Mouse (Mus musculus) T-helper 2 cell (primary cell): ENCODE results near the gene Prkca.

Experiments
- in situ Hi-C: fragments of 300-600 bp; cut with MboI, MseI; formaldehyde crosslinking; loops from one replicate; pipeline ENCODE4 v1.15.1; 2025; ENCODE audit warnings: high pct_unique_total_duplicates

Prkca gene

DNA sequence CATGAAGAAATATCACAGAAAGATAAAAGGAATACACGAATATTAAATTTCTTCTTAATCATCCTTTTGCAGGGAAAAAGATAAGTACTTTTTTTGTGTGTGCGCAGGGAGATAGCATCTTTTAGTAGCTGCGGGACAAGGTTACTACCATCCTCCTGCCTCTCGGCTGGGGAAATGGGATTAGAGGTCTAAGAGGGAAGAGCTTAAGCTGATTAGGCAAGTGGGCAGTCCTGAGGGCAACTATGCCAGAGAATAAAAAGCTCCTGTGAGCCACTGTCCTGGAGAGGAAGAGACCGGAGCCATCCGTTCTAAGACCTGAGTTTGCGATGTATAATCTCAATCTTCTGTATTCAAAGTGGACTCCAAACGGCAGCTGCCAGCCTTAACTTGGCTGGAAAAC lies 45.8 kb downstream of the Prkca start:
- in situ Hi-C loops, result no loop called here

DNA sequence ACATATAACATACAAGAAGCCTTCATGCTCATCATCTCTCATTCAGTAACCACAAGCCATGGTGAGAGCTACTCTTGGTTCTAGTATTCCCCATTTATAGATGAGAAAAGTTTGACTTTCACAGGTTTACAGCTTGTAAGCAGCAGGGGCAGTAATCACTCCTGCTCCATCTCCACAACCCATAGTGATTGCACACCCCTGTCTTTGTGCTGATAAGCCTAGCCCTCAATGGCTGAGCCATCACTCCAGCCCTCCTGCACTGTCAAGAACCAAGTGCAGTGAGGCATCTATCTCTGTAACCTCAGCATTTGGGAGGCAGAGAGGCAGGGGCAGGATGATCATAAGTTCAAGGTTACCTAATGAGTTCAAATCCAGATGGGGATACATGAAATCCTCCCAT lies 48.4 kb downstream of the Prkca start:
- in situ Hi-C loops, result no loop called here

DNA sequence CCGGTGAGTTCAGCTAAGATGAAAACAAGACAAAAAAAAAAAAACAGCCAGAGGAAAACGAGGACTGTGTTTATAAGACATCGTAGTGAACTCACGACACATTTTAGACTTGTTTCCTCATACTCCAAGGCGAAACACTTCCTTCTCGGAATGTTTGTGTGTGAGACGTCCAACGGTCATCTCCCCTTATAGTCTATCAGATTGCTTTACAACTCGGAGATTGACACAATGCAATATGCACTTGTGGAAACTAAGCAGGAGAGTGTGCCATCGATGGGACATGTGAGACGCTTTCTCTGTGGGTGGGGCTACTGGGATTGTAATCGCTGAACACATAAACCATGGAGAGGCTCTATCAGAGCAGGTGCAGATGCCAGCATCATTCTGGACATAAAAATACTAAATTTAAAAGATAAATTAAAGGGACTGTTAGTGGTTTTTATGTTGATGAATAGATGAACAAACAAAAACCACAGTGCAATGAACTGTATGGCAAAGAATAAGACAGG lies 49.4 kb downstream of the Prkca start:
- in situ Hi-C loops, result no loop called here

DNA sequence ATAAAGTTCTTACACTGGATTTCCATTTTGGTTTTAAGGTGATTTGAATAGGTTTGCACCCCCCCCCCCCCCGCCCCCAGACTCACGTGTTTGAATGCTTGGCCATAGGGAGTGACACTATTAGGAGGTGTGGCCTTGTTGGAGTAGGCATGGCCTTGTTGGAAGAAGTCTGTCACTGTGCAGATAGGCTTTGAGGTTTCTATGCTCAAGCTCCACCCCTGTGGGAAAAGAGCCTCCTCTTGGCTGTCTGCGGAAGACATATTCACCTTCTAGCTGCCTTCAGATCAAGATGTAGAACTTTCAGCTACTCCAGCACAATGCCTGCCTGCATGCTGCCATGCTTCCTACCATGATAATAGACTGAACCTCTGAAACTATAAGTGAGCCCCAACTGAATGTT lies 49.9 kb downstream of the Prkca start:
- in situ Hi-C loops, result no loop called here

DNA sequence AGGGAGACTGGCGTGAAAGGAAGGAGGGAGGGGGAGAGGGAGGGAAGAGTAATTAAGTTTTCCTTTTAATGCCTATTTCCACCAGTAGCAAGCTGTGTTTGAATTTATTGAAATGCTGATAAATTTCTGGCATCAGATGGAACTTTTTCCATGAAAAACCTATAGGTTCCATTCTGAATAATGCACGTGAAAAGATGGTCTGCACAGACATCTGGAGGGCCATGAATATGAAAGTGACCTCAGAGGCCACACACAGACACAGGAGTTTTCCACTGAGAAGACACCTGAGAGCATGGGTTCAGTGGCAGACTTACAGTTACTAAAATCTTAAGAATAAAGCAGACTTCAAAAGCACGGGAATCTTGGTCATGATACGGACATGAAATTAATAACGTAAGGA lies 54.5 kb downstream of the Prkca start:
- in situ Hi-C loops, result loop anchor here (5.0 to 10.0 kb wide), 2 partner anchors 82 to 494 kb away; partner anchors contain the start of gene Cacng4

DNA sequence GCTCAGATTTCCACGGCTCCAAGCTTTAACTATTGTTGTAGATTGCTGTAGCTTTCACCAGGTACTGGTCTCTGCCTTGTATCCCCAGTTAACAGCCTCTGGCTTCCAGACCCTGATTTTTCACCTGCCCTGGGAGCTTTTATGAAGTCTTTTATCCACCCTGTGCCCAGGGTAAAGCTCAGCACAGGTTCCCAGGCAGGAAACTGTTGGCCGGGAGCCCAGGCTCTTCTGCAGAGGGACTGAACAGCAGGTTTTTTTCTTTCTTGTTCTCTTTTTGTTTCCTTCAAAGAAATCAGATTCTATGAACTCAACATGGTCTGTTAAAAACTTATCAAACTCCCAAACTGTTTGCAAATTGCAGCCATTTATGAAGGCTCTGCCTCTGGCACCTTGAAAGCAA lies 56.4 kb downstream of the Prkca start:
- in situ Hi-C loops, result loop anchor here (5.0 to 10.0 kb wide), 2 partner anchors 80 to 493 kb away; partner anchors contain the start of gene Cacng4

DNA sequence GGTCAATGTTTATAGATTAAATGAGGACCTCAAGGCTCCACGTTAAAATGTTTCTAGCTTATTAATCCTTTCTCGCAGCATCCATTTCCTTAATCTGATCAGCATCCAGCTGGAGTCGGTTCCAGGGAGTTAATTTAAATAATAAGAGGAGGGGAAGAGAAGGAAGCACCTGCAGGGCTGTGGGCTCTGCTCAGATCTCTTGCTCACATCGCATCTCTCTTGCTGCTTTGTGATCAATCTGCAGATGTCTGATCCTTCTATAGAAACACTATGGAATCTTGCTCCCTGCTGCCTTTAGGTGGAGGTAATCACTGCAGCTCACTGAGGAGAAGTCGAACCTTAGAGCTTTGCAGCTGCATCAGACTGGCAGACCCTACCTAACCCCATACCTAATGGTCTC lies 58.7 kb downstream of the Prkca start:
- in situ Hi-C loops, result loop anchor here (5.0 to 10.0 kb wide), 2 partner anchors 78 to 490 kb away; partner anchors contain the start of gene Cacng4

DNA sequence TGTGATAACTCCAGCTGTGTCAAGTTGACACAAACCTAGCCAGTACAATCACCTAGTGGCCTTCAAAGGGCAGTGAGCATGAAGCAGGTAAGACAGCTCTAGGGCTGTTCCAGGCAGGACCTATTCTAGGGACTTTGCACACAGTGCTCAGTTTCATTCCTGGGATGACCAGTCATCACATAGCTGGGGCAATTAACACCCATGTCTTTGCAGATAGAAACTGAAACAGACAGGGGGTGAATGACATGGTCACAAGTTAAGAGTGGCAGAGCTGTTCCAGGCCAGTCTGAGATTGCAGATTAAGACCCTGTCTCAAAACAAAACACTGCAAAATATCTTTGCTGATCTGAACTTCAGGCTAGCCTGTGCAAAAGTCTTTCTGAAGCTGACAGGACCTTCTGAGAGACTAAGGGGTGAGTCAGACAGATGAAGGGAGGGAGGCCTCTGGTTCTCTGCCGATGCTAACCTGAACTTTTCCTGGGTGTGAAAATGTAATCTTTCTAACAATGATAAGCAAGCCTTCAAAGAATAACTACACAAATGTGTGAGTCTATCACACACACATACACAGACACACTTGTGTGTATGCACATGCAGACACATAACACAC lies 60.8 kb downstream of the Prkca start:
- in situ Hi-C loops, result loop anchor here (5.0 to 10.0 kb wide), 2 partner anchors 106 to 488 kb away; partner anchors contain the start of gene Cacng4

DNA sequence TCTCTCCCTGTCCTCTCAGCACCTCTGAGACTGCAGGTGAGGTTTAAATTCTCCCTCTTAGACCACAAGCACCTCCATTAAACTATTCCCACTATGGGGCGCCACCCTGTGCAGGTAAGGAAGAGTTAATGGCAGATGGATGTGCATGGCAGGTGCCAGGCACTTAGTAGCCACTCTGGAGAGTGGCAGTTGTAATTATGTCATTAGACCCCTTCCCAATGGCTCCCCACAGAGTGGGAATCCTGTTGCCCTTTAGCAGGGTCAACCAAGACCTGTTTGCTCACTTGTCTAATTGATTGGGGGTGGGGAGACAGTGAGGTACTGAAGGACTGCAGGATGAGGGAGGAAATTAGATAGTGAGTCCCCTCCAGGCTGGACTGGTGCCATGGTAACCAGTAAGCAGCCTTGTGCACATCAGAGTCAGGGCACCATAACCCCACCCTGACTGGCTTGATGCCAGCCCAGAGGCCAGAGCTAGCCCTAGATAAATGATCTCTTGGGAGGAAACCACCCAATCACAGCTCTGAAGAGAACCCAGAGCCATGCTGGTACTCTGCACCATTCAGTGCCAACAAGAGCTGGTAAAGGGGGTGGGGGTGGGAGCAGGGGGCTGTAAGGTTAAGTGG lies 63.9 kb downstream of the Prkca start:
- in situ Hi-C loops, result loop anchor here (5.0 to 10.0 kb wide), 2 partner anchors 103 to 485 kb away; partner anchors contain the start of gene Cacng4

DNA sequence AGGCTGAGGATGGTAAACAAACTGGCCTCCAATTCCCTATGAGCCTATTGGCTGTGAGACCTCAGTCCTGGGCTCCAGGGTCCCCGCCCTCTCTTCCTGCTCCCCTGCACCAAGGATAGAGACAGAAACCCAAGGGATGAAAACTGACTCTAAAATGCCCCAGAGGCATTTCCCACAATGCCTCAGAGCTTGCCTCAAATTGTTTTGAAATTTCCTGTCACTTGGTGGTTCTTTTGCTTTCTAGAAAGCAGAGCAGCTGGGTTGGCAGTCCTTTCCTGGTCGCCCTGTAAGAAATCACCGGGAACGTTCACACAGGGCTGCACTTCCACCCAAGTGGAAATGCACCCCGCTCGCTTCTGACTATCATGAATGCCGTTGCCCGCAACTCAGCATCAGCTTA lies 66.6 kb downstream of the Prkca start:
- in situ Hi-C loops, result no loop called here

DNA sequence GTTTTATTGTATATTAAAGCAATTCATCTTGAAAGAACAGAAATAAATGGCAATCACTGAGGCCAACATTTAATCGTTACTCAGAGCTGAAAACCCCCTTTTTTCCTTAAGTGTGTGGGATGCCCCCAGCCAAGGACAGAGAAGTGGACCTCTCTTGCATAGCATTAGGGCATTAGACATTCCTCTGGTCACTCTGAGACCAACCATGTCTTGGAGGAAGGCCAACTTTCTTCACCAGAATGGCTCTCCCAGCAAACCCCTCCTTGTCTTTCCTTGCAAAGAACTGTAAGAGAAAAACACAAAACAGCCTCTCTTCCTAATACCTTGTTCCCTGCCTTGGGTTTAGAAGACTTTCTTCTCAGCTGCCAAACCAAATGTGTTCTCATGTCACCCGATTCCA lies 67.6 kb downstream of the Prkca start:
- in situ Hi-C loops, result no loop called here

DNA sequence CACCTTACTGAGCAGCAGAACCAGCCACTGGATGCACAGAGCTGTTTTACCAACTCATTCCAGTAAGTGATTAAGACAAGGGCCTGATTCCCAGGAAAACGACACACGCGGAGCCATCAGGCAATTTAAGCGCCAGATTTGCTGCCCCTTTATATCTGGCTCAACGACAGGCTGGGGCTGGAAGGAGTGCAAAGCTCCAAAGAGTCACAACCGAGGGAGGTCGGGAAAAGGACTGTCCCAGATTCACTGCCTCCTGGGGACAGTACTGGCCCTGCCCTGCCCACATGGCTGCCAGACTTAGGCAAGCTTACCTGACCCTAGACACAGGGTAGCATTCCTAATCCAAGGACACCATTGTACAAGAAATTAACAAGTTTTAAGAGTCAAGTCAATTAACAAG lies 69.7 kb downstream of the Prkca start:
- in situ Hi-C loops, result no loop called here

DNA sequence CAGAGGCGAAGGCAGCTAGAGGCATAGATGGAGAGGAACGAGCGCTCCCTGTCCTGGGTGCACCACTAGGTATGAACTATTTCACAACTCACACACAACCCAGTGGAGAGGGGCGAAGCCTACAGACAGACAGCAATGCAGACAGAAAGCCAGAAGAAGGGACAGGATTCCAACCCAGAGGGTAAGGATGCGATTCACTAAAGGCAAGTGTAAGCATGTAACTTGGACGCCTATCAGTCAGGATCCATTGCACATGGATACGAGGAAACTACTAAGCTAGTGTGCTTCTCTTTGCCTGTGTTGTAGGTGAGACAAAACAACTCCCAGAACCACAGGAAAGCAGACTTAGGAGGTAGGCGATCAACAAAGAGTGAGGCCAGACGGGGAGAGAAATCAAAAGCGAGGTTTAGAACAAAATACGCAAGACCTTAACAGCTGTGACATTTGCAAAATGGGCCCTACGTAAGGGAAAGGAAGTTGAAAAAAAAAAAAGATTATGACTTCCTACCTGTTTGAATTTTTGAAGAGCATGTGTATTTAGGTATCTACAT lies 70.2 kb downstream of the Prkca start:
- in situ Hi-C loops, result no loop called here

DNA sequence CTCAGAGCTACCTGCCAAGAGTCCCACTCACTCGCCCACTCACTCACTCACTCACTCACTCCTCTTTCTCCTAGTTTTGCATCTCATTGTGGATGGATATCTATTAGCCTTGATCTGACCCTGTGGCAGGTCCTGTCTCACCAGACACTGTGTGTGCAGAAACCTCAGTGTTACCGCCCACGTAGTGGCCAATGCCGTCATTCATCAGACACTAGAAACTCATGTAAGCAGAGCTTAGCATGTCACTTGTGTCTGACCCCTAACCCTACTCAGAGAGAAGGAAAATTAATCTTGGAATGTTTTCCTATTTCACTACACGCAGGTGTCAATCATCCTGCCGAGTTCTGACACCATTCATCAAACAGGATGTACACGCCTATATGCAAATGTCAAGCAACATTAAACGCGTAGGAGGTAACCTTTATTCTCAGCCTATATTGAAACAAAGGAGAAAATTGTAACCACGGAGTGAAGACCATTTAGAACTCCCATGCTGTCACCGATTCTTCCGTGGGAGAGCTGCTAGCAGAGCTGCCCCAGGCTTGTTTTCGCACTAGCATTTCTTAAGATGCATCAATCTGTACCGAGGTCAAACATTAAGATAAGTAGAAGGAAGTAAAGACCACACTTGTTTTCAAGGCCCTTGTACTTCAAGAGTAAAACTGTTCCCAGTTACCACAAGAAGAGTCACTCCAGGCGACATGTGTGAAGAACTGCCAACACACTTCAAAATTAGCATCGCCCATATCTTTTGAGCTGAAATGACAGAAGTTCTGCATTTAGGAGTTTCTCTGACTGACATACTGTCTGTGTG lies 70.9 kb downstream of the Prkca start:
- in situ Hi-C loops, result no loop called here

DNA sequence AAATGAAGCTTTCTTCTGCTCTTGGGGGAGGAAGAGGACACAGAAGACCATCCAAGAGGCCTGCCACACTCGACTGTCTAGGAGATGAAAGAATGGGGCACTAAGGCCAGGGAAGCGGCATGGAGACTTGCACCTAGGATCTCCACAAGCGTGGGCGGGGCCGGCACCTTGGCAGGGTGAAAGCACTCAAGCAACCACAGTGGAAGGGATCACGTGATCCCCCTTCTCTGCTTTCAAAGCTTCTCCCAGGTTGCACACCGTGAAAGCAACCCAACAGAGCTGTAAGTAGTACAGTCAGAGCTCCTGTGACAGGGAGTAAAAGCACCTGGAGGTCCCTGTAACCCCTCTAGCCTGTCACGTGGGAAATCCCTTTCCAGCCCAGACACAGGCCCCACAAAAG lies 72.4 kb downstream of the Prkca start:
- in situ Hi-C loops, result no loop called here

DNA sequence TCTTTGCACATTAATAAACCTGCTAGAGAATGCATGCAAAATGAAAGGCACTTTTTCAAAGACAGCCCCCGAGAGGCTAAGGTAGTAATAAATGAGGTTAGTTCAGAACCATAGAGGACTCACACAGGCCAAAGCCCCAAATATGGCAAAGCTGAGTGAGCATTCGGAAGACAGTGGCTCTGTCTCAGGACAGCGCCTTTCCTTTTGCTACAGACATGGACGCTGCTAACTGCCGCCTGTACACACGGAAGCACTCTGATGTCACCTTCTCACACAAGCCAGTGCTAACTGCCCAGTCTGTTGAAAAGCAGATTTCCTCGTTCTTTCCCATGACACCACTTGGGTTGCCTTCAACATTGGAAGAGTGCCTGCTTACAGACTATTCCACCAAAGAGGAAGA lies 74.2 kb downstream of the Prkca start:
- in situ Hi-C loops, result no loop called here

DNA sequence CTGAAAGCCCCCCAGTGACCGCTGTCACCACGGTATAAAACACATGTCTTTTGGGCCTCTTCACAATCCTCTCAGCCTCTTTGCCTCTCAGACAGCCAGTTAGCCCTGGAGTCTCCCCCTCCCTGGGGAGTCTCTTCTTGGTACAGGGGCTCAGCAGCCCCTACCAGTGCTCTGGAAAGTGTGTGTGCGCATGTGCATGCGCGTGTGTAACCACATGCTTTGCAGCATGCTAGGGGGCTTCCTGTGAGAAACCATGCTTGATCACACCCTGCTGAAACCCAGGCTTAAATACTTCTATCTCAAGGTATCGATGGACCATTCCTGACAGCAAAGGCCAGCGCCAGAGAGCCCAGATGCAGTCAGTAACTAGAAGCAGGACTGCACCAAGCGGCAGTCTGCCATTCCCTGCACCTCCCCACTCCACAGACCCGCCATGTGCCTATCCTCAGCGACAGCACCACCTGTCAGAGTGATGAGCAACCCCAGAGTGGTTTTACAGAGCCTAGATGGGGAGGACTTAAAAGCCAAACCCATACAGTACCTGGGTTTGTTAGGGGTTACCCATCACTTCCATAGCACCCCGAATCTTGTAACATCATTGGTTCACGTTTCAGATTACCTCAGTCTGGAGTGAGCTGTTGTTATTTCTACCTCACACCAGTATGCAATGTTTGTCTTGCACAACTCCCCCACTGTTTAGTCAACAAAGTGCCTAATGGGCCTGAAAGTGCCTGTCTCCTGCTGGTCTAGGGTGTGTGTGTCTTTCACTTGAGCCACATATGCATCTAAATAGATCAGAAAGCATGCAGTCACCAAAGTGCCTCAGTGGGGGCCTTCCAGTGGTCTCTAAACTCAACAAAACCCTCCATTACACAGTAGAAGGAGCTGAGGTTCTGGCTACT lies 75.1 kb downstream of the Prkca start:
- in situ Hi-C loops, result no loop called here

DNA sequence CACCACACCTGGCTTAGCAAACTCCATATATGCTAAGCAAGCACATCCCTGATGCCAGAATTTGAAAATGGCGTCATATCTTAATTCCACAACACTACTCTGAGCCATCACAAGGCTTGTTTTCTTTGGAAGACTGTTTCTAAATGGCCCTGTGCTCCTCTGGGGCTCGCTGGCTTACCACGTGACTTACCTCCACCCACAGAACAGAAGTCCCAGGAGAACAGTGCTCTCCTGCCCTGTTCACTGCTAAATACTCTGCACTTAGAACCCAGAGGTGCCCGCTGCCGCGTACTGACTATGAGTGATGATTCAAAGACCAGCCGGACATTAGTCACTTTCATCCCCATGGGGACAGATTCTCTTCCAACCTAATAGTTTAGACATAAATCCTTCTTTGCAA lies 75.9 kb downstream of the Prkca start:
- in situ Hi-C loops, result no loop called here

DNA sequence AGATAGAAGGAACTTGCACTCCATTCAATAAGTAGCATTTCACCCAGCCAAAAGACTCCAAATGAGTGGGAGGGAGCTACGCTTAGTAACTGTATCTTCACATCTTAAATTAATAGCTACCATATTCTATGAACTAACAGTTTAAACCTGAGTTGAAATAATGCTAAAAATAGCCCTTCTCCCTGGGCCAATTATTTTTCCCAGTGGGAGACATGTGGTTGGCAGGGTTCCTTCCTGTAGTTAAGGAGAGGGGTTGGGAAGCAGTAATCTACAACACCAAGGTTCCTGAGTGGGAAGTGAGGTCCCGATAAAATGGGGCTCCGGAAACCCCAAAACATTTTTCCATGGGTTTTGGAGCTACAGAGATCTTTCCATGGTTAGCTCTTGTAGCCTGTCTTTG lies 76.7 kb downstream of the Prkca start:
- in situ Hi-C loops, result no loop called here

DNA sequence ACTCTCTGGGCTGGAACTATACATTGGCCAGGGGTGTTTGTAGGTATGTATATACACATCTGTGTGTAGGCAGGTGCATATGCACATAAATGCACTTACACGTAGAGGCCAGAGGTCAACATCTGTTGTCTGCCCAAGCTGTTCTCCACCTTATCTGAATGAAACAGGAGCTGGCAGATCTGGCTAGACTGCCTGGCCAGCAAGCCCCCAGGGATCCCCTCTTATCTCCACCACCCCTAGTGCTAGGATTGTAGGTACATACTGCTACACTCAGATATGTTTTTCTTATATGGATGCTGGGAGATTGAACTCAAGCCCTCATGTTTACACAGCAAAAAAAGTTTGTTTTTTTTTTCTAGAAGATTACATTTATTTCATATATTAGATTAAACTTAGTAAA lies 79.9 kb downstream of the Prkca start:
- in situ Hi-C loops, result no loop called here

DNA sequence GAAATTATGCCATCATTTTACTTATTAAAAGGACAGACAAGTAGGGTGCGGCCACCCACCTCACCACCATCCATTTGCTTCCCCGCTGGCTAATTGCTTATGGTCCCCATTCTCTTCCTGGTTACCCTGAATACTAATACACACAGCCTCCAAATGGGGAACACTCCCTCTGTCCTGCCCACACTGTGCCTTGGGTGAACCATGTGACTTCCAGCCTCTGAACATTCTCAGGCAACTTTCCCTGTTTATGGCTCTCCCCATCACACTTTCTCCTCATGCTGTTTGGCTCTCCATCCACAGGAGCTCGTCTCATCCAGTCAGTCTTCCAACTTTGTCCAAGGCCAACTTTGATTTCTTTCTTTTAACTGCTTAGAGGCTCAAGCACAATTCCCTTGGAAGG lies 80.3 kb downstream of the Prkca start:
- in situ Hi-C loops, result no loop called here
